Comparison of ENCODE assay signal across 8 mouse cellular contexts in genomic region chr8:3567641-3568371, GRCm38 (mm10). TPM values are rescaled to one million over a fixed set of nuclear protein-coding genes. Genes with fewer than 3 reads are reported as not detected.
DNase-seq lines count a peak whose midpoint lies in the region; ATAC-seq and TF ChIP-seq lines count a peak whose summit lies in the region.

Gene C330021F23Rik (plus strand): TSS chr8:3567990.

- no peak for TF ChIP-seq POLR2A in lung, adult 2 months (IDR thresholded peaks at IDR 0.05; ENCODE audit: borderline replicate concordance, extremely low read depth, low read depth, low read length)

- H3K27me3 ChIP-seq in hindbrain, embryonic 11.5 days (ENCODE audit: control insufficient read depth, insufficient read depth, low read length), result no peaks in the 10 kb centered on the region
- no peaks in the 10 kb centered on the region for H3K27me3 ChIP-seq in limb, embryonic 13.5 days
- H3K27me3 ChIP-seq in stomach, embryonic 15.5 days (replicated peaks), result no peaks in the 10 kb centered on the region

- no peak for DNase-seq in lung, adult 2 months
- DNase-seq in lung, postnatal 14 days, result no peak
- DNase-seq in hindbrain, embryonic 11.5 days (ENCODE audit: low spot score), result peak; percentile 45
- no peak for DNase-seq in adrenal gland, adult 2 months
- no peak for DNase-seq in testis, postnatal 10 days (ENCODE audit: low spot score)

- H3K9ac ChIP-seq in hindbrain, embryonic 11.5 days (ENCODE audit: low read depth, low read length), result peak within 1 kb of the TSS; percentile 5; the same call in 1 of the 2 replicates
- H3K9ac ChIP-seq in limb, embryonic 13.5 days, result no peak within 1 kb of the TSS
- H3K9ac ChIP-seq in stomach, embryonic 15.5 days, result no peak within 1 kb of the TSS

- H3K36me3 ChIP-seq in hindbrain, embryonic 11.5 days (ENCODE audit: control insufficient read depth, insufficient read depth, low read length), result no peaks in the 10 kb centered on the region
- no peaks in the 10 kb centered on the region for H3K36me3 ChIP-seq in limb, embryonic 13.5 days
- no peaks in the 10 kb centered on the region for H3K36me3 ChIP-seq in stomach, embryonic 15.5 days

- peak; percentile 89 for ATAC-seq in hindbrain, embryonic 11.5 days (ENCODE audit: low FRiP score)
- ATAC-seq in limb, embryonic 13.5 days (ENCODE audit: low FRiP score, low read depth), result 0 out of 2 replicates have a peak, but pooled peaks have one; percentile 36
- ATAC-seq in stomach, embryonic 15.5 days (ENCODE audit: insufficient read depth, low FRiP score, low read depth), result peak; percentile 51; the same call in 1 of the 2 replicates
- no peak for ATAC-seq in megakaryocyte, adult 5-6 weeks (ENCODE audit: poor library complexity, severe bottlenecking)

- no peak within 1 kb of the TSS for H3K27ac ChIP-seq in hindbrain, embryonic 11.5 days (ENCODE audit: low read depth, low read length)
- no peak within 1 kb of the TSS for H3K27ac ChIP-seq in limb, embryonic 13.5 days
- H3K27ac ChIP-seq in stomach, embryonic 15.5 days, result 0 out of 2 replicates have a peak within 1 kb of the TSS, but pooled peaks have one; percentile 44

- 16% methylated on average over 12 of the region's 12 CpGs for WGBS in lung, adult 2 months
- WGBS in hindbrain, embryonic 11.5 days, result under 1% methylated on average over 12 of the region's 12 CpGs
- 4% methylated on average over 12 of the region's 12 CpGs for whole genome bisulfite sequencing in limb, embryonic 13.5 days
- 6% methylated on average over 12 of the region's 12 CpGs for WGBS in stomach, embryonic 15.5 days

- H3K4me3 ChIP-seq in lung, adult 2 months (replicated peaks; ENCODE audit: extremely low read depth, low read depth, low read length), result peak within 1 kb of the TSS; percentile 30
- peak within 1 kb of the TSS; percentile 22 for H3K4me3 ChIP-seq in hindbrain, embryonic 11.5 days (ENCODE audit: low read depth, low read length)
- H3K4me3 ChIP-seq in limb, embryonic 13.5 days, result no peak within 1 kb of the TSS
- H3K4me3 ChIP-seq in stomach, embryonic 15.5 days (replicated peaks), result peak within 1 kb of the TSS; percentile 19; the same call in 1 of the 2 replicates

- H3K4me1 ChIP-seq in lung, adult 2 months (ENCODE audit: control insufficient read depth, insufficient read depth, low read length), result no peaks in the 10 kb centered on the region
- H3K4me1 ChIP-seq in hindbrain, embryonic 11.5 days (replicated peaks; ENCODE audit: control insufficient read depth, insufficient read depth, low read length), result no peaks in the 10 kb centered on the region; the same call in 1 of the 2 replicates
- no peaks in the 10 kb centered on the region for H3K4me1 ChIP-seq in limb, embryonic 13.5 days
- H3K4me1 ChIP-seq in stomach, embryonic 15.5 days, result 0 out of 2 replicates have a peak, but pooled peaks cover 3% of the 10 kb centered on the region

- H3K9me3 ChIP-seq in hindbrain, embryonic 11.5 days (ENCODE audit: control insufficient read depth, low read length), result no peaks in the 10 kb centered on the region
- H3K9me3 ChIP-seq in limb, embryonic 13.5 days, result no peaks in the 10 kb centered on the region
- no peaks in the 10 kb centered on the region for H3K9me3 ChIP-seq in stomach, embryonic 15.5 days

- H3K4me2 ChIP-seq in hindbrain, embryonic 11.5 days (replicated peaks; ENCODE audit: low read depth, low read length), result peak within 1 kb of the TSS; percentile 11
- peak within 1 kb of the TSS; percentile 40 for H3K4me2 ChIP-seq in limb, embryonic 13.5 days (replicated peaks)
- H3K4me2 ChIP-seq in stomach, embryonic 15.5 days, result peak within 1 kb of the TSS; percentile 34

- no peak for TF ChIP-seq CTCF in lung, adult 2 months (IDR thresholded peaks at IDR 0.05; ENCODE audit: insufficient read depth, low read length)

RNA-seq across cellular contexts. Expression of gene C330021F23Rik, which starts in this region (rescaled TPM):
- polyA plus RNA-seq in lung, adult 2 months (2012; rRNA removed), result 0.88 TPM in 1 of 2 replicates, not detected in the other
- 3.2 and 3.9 TPM in 2 replicates for polyA plus RNA-seq in hindbrain, embryonic 11.5 days (2014; fragmentation: Nextera tagmentation; extraction: Ambion mirVana)
- 0.65 and 0.79 TPM in 2 replicates for polyA plus RNA-seq in limb, embryonic 13.5 days (2015; fragmentation: Nextera tagmentation; extraction: Ambion mirVana)
- polyA plus RNA-seq in stomach, embryonic 15.5 days (2015; fragmentation: Nextera tagmentation; extraction: Ambion mirVana), result 1.8 and 2.7 TPM in 2 replicates
- total RNA-seq in adrenal gland, adult 2 months (2021), result not detected
- 0.11 TPM in 1 of 2 replicates, not detected in the other for polyA plus RNA-seq in adrenal gland, adult 2 months (2012; rRNA removed)
- total RNA-seq in megakaryocyte, adult 5-6 weeks (2015), result not detected in 2 replicates
- not detected in 2 replicates for total RNA-seq in megakaryocyte, adult 5-6 weeks (2017)

Comparison
In these comparisons a context has a peak if more than half of its experiments do, and no peak if none do; other contexts are left out.
1. Peak in ATAC-seq and H3K4me2 ChIP-seq in limb, embryonic 13.5 days; RNA of the gene not detected or under 1 TPM.